Mouse (Mus musculus) lung, postnatal 4 days (tissue): ENCODE results near the gene Olfr18.
"Not testable (repeated sequence)": the region's sequence is repeated elsewhere in the genome, so short reads cannot be mapped to it uniquely, and the experiment has no call there.

ENCODE experiments used
- DNase-seq, 2 experiments: peaks; one replicate each; pipeline ENCODE4 v3.0.0; 2021

The Olfr18 gene

DNA sequence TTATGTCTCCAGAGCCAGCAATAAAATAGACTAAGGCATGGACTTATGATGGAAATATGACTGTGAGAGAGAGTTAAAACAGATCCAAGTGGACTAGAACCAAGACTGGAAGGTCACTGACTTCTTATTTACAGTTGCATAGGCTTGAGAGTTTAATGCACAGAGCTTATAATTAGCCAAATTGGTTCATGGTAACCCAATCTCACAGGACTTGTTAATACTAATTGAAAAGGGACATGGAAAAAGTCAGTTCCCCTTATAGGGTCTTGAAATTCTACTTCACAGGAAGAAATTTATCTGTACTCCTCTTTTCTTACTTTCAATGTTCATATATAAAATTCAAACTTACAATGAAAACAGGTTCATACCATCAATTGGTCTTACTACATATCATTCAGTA, at the start of gene Olfr18:
Olfr18 (minus strand) TSS at position 101 of the 400 bp plus-strand sequence.
- DNase-seq = no peak

DNA sequence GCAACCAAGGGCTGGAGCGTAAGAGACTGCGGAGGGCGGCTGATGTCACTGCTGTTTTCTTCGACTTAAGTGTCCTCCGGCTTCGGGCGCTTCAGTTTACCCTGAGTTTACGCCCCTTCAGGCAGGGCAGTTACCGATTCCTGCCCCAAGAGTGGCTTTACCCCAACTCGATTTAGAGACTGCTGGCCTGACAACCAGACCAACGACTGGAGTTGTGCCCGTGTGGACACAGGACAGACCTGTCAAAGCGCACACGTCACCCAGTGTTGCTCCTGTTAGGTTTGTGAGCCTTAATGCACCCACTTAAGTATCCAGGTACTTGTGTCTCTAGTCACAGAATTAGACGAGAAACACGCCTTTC, 49.4 kb upstream of the Olfr18 start:
- DNase-seq = no peak

DNA sequence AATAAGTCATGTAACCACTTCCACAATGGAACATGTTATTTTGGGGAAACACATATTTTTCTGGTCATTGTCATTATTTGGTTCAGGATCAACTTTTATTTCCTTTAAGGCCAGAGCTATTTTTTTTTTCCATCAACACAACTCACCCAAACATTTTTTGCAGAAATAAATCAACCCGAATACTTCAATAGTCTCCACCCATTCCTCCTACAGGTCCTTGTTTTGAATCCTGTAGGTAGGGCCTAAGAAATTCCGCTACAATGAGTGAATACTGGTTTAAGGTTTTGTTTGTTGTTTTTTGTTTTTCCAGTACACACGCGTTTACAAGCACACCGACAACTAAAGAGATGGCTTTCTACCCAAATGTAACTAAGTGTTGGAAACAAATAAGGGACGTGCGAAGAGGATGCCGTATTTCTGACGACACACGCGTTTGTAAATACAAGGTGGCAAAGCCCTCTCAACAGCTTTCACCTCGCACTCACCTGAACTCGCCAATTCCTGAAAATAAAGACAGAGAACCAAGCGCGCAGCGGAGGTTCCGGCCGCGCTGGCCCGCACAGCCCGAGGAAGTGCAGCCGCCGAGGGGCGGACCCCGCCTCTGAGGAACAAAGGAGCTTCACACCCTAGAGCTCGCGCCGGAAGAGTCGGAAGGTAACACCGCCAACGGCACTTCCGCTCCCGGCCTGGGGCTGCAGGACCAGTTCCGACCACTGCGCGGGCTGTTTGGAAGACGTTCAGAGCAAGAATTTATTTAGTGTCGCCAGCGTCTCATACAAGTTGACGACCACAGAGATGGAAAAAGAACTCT, 48.8 kb upstream of the Olfr18 start, which contains the start of gene Zfp560:
Zfp560 (minus strand) TSS at position 646 of the 811 bp plus-strand sequence.
- DNase-seq = peak; percentile 94

DNA sequence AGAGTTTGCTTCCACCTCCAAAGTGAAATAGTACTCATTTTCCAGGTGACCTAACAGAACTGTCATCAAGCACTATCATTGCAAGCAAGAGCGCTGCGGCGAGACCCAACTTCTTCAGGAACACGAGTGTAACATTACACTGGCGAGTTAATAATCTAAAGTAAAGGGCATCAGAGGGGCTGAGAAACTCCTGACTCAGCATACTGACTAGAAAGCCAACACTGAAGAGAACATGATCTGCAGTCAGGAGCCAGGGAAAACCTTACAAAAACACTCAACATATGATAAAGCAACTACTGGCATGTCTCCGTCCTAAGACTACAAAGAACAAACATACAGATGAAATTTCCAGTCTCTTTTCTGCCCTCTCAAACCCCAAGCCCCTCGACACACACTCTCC, 47.8 kb upstream of the Olfr18 start:
- DNase-seq = no peak

DNA sequence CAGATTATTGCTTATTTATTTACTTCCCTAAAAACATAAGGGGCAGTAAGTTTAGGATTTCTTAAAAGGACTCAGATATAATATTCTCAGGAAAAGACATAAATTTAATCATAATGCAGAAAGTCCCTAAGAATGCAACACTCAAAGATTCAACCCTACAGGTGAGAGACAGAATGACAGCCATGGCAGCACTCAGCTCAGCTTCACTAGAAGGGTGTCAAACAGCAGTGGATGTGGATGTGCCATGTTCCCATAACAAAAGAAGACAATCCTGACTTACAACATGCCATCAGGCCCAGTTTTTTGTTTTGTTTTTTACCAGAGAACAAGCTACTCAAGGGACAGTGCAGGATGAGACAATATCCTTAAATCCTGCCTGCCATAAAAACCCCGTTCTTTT, 38.8 kb upstream of the Olfr18 start:
- DNase-seq = no peak

DNA sequence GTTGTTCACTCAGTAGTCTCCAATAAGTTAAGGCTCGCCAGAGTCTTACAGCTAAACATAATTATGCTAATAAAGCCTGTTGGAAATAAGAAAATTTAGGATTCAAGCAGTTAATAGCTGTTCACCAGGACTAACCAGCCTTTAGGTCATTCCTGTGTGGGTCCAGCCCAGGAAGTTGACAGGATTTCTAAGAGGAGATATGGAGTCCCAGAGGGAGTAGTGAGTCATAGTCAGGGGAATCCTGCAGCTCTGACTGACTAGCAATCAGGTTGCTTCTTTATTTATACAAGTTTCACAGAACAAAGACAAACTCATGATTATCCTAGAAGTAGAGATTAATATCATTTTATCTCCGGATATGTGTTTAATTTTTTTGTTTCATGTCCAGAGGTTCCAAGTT, 31.4 kb upstream of the Olfr18 start:
- DNase-seq = no peak

DNA sequence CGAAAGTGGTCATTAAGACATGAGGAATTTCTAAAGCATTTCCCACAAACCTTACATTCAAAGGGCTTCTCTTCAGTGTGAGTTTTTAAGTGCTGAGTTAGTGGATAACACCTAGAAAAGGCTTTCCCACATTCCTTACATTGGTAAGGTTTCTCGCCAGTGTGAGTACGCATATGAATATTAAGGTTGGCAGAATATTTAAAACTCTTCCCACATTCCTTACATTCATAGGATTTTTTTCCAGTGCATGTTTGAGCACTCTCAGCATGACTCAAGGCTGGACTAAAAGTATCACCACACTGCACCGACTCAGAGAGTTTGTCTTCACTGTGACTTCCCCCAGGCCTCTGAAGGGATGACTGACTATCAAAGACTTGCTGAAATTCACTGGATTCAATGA, 12.6 kb upstream of the Olfr18 start:
- no peak for DNase-seq

DNA sequence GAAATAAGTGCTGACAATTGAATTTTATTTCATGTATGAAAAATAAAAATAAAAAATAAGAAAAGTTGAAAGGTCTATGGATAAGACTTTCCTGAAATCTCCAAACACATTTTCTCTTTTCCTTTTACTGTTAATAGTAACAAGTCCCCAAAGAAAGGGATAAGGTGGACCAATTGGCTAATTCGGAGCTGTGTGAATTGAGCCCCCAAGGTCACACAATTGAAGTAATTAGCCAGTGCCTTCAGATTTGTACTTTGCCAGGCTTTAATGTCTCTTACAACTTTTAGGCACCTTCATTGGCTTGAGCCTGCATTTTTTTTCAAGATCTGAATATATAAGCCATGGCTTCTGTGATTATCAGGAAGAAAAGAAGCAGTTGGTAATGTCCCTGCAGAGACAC, 37.7 kb downstream of the Olfr18 start, which contains the start of gene Olfr873:
Olfr873 (plus strand) TSS at position 301 of the 400 bp plus-strand sequence.
- no peak for DNase-seq

DNA sequence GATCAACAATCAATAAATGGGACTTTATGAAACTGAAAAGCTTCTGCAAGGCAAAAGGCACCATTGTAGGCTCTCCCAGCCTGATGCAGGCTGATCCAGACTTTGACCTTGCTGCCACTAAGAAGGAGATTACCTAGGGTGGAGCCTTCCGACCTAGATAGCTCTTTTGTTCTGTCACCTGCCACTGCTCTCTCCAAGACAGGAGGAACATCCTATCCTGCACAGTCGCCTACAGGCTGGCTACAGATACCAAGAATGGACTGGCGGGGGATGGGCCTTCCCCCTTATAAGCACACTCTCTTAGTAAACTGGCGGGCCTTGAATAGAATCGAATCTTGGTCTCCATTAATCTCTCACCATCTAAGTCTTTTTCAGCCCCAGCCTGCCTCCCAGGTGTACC, 40.3 kb downstream of the Olfr18 start:
- DNase-seq = not testable (repeated sequence)

DNA sequence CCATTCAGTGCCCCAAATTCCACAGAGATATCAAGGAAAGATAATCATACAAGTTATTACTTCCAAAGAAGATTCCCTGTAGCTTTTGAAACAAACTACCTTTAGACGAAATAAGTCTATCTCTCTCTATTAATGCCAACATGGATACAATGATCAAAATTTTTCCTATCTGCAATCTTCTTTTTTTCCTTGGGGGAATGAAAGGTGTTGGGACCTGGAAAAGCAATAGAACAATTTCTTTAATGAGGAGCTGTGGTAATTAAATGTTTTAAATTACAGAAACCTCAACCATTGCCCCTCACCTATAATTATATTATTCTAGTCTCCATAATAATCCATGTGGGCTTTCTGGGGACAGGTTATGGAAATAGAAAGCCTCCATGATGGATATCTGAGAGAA, 53.8 kb downstream of the Olfr18 start, which contains the start of gene Olfr39:
Olfr39 (plus strand) TSS at position 301 of the 400 bp plus-strand sequence.
- no peak for DNase-seq
